Mouse (Mus musculus): ENCODE results near the gene Rdh16f1.

GRCm38 (mm10) chr10:127750136-127750777, 9.3 kb upstream of the Rdh16f1 start:
- TF ChIP-seq CTCF (IDR thresholded peaks at IDR 0.05; ENCODE audit: control insufficient read depth, insufficient read depth, low read length), result no peak
- TF ChIP-seq POLR2A (IDR thresholded peaks at IDR 0.05; ENCODE audit: borderline replicate concordance, control insufficient read depth, low read depth, low read length), result no peak

Measured in bone marrow, adult 2 months (tissue).